Mouse (Mus musculus): ENCODE measurements around the gene Hist1h2aa.

Gene Hist1h2aa

DNA sequence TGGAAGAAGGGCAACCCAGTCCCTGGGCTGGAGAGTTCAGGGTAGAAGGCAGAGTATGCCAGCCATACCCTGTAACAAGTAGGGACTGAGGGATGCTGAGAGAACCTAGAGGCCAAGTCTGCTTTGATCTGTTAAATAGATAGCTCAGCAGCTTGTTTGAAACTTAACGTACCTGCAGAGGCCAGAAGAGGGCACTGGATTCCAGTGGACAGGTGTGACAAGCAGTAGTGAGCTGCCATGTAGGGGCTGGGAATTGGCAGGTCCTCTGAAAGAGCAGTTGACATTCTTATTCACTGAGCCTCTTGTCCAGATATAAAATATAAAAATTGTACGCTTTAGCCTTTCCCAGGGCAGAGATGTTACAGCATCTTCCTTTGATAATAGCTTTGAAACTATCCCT, 8.6 kb downstream of the Hist1h2aa start:
- CTCF ChIA-PET = no interaction called here

DNA sequence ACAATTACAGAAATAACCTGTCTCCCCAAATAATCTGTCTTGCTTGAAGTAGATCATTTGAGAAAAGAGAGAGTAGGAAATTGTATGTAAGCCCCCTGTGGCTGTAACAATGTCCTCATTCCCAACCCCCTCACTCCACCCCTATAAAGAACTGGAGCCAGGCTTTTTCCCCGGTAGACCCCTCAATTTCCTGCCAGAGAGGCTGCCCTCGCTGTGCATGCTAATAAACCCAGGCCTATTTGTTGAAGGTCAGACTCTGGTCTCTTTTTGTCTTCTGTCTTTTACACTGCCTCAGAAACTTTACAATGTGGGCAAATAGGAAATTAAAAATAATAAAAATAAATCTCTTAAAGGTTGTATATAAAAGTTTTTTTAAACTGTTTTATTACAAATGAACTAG, 12.0 kb downstream of the Hist1h2aa start:
- CTCF ChIA-PET = no interaction called here

DNA sequence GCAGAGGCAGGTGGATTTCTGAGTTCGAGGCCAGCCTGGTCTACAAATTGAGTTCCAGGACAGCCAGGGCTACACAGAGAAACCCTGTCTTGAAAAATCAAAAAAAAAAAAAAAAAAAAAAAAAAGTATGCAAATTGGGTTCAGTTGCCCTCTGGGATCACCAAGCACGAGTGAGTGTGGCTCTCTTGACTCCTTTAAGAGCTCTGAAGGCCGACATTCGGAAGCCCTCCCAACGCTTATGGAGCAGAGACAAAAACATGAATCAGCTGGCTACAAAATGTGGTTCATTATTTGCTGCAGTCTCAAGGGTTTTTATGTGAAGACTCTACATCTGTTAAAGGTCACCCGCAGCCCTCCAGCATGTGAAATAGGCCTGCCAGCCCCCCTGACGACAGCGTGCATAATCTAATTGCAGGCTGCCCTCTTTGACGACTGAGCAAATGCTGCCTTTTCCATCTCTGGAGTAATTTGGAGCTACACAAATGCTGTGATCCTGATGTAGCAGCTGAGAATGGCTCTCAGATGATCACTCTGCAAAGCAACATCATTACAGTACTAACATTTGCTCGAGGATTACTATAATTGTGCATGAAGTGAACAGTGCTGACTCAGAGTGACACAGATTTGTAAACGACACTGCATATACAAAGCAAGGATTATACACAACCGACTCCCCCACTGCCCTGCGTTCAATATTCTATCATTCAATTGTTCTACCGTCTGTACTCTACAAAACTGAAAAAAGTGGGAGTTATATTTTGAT, 15.4 kb downstream of the Hist1h2aa start:
- CTCF ChIA-PET = interaction anchor here (0.6 kb wide), 1 partner anchor 16 kb away, joined by 3 read pairs; no protein-coding TSS in a partner anchor

DNA sequence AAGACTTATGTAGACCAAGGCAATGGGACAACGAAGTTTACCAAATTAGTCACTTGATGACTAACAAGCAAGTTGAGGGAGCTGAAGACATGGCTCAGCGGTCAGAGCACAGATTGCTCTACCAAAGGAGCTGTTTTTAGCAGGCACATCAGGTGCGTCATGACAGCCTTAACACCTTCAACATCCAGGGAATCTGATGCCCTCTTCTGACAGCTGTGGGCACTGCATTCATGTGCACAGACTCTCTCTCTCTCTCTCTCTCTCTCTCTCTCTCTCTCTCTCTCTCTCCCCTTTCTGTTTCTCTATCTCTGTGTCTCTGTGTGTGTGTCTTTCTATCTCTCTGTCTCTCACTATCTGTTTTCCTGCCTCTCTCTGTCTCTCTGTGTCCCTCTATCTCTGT, 16.7 kb downstream of the Hist1h2aa start:
- CTCF ChIA-PET = interaction anchor here (0.6 to 1.0 kb wide), 3 partner anchors 9 to 65 kb away, joined by 5 to 9 read pairs (median 5); no protein-coding TSS in a partner anchor

DNA sequence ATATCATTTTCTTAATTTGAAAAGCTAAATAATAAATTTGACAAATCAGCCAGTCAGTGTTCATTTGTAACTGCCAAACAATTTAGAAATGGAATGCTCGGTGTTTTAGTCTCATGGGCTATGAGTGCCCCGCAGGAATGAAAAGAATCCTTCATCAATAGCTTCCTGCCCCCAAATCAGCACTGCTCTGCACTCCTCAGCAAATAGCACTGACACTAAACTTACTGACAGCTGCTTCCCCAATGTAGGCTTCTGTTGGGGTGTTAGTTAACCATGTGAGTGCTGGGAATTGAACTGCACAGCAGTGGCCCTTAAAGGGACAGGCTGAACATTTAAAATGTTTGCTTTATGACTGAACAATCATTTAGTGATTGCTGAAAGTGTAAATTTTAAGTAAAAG, 25.5 kb downstream of the Hist1h2aa start:
- CTCF ChIA-PET = interaction anchor here (0.8 kb wide), 1 partner anchor 9 kb away, joined by 5 read pairs; no protein-coding TSS in a partner anchor

DNA sequence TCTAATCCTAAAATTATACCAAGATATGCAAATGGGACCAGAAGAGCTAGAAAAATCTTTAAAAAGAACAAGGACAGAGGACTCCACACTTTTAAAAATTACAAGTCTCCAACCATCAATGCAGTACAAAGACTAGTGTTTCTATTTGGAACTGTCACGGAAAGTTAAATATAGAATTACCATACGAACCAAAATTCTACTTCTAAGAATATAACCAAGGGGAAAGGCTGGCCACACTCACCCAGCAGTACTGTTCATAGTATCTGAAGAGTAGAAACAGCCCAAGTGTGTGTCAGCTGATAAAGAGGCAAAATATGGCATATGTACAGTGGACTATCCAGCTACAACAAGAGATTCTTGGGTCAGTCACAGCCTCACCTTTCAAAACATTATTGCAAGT, 30.6 kb downstream of the Hist1h2aa start:
- CTCF ChIA-PET = interaction anchor here (0.7 kb wide), 2 partner anchors 15 to 24 kb away, joined by 3 read pairs; no protein-coding TSS in a partner anchor

DNA sequence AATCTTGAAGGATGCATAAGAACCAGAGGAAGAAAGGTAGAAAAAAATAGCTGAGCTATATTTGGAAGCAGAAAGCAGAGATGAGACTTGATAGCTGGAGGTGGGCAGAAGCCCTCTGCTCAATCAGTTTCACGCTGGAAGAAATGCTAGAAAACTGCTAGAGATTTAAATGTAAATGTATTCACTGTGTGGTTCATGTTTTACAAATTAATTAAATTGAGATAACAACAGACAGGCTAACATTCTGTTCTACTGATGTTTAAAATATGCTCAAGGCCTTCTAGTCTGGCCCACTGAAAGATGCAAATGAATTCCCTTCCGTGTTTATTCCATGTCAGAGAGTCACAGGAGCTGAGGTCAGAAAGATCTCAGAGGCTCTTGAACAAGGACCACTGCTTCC, 37.6 kb downstream of the Hist1h2aa start:
- CTCF ChIA-PET = no interaction called here

DNA sequence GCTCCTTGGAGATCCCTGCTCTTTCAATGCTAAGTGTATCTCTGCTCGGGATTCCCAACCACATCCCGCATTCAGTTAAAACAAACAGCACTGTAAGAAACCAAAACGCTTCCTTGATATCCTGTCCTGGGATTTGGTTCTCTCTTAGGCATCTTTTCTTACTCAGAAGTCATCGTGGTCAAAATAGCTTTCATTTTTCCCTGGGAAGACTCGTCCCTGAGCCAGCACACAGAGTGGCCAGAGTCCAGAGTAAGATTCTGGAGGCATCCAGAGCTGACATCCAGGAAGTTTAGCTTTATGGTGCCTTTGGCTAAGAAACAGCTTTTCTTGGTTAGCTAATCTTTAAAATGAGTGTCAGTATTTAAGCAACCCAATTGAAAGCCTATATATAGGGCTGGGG, 38.0 kb downstream of the Hist1h2aa start:
- CTCF ChIA-PET = no interaction called here
